Mouse (Mus musculus) testis, postnatal 10 days (tissue): ENCODE measurements around the gene 2410015M20Rik.
A peak's percentile ranks its signal among the peaks of the same experiment; 100 is the strongest.
"Not testable (repeated sequence)": the region's sequence is repeated elsewhere in the genome, so short reads cannot be mapped to it uniquely, and the experiment has no call there.

Experiments
- DNase-seq: peaks from one replicate; pipeline ENCODE4 v3.0.0; 2021; ENCODE audit warnings: low spot score

2410015M20Rik gene

DNA sequence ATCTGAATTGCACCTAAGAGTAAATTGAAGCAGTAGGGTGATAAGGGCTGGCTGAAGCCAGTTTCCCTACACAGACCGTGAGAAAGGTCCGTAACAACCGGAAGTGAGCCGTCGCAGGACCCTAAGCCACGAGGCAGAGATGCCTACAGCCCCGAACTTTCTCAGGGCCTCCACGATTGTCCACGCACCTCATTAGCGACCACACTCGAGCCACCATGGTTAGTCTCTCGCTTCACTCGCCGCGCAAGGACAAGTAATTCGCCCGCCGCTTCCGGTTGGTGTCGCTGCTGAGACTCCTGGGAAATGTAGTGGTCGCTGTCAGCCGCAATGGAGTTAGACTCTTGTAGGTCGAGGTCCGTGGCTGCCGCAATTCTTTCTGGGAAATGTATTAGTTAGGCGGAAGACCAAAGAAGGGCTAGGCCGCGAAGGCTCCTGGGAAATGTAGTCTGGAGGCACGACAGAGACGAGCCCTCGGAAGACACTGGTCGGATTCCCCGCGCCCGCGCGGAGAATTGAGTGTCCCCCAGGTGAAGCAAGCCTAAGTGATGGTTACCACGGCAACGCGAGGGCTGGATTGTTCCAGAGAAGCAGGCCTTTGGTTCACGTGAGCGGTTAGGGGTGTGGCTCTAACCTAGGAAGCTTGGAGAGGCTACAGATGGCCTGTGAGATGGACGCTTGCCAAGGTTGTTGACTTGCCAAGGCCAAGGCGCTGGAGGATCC is at the start of gene 2410015M20Rik:
Gene 2410015M20Rik, minus strand, starts transcription at position 320 of the 720 bp plus-strand sequence.
- DNase-seq: peak; percentile 93

- DNase-seq: no peak
Observed at GRCm38 (mm10) chr17:56656171-56656570, 46.6 kb upstream of the 2410015M20Rik start.

DNA sequence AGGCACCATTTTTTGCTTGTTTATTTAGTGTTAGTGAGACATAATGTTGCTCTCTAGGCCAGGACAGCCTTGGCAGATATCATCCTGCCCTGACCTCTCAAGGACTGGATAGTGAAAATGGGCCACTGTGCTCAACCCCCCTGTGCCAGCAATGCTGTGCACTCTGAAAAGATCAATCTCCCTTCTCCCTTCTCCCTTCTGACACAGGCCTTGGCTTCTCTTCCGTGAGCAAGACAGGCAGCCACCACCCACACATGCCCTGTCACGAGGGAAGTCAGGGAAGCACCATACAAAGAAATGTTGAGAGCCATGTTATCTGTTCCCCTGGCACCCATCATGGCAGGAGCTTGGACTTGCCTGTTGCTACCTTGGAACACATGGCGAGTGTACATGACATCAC is 45.7 kb upstream of the 2410015M20Rik start:
- DNase-seq: no peak

DNA sequence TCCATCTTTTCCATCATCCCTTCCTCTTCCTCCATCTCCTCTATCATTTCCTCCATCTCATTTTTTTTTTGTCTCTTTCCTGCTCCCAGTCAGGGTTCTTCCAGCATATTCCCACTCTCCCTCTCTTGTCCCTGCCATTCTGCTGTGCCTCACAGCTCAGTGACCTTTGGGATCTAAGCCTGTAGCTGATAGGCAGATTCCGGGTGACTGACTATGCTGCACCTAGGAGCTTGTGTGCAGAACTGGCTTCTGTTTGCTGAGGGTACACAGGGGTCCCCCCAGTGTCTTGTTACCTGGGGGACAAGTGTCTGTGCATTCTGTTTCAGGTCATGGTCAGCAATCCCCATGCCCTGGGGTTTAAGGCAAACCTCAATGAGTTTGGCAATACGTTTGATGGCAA is 45.2 kb upstream of the 2410015M20Rik start:
- no peak for DNase-seq

- no peak for DNase-seq
Observed at GRCm38 (mm10) chr17:56651801-56652200, 42.2 kb upstream of the 2410015M20Rik start.

GRCm38 (mm10) chr17:56647546-56647945 is 38.0 kb upstream of the 2410015M20Rik start:
- DNase-seq: no peak

GRCm38 (mm10) chr17:56643237-56643636 is 33.7 kb upstream of the 2410015M20Rik start:
- DNase-seq: no peak

DNA sequence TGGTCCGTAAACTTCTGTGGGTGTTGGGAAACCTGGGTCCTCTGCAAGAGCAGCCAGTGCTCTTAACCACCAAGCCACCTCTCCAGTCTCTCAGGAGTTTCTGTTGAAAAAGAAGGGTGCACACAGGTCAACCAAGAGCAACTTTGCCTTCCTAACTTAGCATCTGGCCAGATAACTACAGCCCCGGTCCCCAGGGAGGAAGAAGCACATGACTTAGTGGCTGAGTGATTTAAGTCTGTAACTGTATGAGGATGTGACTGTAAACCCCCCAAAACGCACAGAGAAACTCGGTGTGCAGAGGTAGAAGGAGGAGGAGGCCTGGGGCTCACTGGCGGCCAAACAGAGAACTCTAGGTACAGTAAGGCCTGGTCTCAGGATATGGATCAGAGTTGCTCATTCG is 24.5 kb upstream of the 2410015M20Rik start:
- no peak for DNase-seq

DNA sequence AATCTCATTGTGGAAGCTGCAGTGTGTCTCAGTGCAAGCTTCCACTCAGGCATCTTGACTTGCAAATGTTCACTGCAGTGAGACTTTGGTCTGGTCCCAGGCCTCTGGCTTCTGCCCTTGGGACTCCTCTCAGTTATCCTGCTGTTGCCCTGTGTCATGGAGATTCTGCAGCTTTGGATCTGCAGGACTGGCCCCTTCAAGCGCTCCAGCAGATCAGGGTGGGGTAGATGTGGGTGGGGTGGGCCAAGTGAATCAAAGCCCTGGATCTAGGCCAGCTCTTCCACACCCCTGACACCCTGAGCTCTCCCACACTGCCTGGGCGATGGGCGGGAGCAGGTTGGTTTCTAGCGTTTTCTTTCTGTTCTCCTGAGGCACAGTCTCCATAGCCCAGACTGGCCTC is 22.2 kb upstream of the 2410015M20Rik start:
- DNase-seq: no peak

DNA sequence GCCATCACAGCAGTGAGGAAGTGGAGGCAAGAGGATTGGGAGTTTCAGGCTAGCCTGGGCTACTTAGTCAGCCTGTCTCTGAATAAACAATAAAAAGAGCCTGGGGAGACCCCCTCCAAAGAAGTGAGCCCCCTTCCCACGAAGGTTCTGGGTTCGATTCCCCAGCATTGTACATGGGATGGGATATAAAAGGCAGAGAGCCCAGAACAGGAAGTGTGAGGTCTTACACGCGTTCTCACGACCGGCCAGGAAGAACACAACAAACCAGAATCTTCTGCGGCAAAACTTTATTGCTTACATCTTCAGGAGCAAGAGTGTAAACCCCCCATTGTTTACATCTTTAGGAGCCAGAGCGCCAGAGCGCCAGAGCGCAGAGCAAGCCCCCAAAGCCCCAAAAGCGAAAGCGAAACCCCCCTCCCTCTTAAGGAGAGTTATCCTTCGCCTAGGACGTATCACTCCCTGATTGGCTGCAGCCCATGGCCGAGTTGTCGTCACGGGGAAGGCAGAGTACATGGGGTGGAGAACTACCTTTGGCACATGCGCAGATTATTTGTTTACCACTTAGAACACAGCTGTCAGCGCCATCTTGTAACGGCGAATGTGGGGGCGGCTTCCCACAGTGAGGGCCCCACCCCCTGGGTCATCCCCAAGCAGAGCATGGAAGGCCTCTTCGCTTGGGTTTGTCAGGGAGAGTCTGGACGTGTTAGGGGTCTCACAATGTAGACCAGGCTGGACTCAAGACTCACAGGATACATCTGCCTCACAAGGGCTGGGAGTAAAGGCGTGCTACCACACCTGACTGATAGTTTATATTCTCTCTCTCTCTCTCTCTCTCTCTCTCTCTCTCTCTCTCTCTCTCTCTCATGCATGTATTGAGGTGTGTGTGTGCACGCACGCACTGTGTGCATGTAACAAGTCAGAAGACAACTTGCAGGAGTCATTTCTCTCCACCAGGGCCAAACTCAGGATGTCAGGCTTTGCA is 20.5 kb upstream of the 2410015M20Rik start:
- DNase-seq: not testable (repeated sequence)

DNA sequence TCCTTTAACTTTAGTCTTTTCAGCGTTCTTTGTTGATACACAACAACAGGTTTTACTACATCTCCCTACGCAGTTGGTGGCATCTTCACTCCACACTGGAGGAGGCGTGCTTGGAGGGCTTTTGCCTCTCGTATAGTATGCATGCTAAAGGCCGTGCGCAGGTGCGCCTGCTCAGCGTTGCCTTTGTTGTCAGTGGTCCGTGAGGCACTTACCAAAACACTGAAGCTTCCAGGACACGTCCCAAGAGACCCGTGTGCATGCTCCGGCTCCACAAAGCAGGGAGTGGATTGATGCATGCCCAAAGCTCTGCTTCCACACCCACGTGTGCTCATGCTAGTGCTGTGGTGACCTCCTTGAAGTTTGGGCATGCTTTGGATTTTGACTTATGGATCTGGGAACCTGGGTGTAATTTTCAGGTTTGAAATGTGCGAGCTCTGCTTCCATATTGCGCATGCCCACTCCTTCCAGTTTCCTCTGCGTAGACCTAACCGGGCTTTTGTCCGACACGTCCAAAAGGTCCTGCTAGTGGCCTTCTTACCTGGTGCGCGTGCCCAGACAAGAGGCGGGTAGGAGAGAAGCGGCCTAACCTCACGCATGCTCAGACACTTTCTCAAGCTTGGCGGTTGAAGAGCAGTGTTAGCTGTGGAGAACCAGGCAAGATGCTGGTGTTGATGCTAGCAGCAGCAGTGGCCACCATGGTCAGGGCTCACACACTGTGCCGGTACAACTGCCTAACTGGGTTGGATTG is 18.1 kb upstream of the 2410015M20Rik start, which contains the start of gene Catsperd:
Gene Catsperd, plus strand, starts transcription at position 614 of the 748 bp plus-strand sequence.
- DNase-seq: no peak

GRCm38 (mm10) chr17:56626754-56627470 is 17.3 kb upstream of the 2410015M20Rik start, which contains the start of gene Lonp1:
Gene Lonp1 (minus strand): TSS chr17:56626887.
- DNase-seq: peak; percentile 99

DNA sequence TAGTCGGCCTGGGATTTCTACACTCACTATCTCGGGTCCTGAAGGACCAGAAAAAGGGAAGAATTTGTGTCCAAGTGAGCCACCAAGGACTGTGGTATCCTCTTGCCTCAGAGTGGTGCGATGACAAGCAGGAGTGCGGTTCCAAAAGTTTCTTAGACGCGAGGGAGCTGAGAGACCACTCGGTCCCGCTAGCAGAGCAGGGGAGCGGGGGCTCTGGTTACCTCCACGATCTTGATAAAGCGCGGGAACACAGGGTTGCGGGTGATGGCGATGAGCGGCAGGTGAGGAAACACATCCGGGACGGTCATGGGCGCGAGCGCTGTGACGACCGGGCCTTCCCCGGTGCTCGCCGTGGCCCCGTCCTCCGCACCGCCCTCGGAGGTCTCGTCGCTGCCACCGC is 16.7 kb upstream of the 2410015M20Rik start:
- no peak for DNase-seq

GRCm38 (mm10) chr17:56625495-56625894 is 15.9 kb upstream of the 2410015M20Rik start:
- DNase-seq: no peak

- DNase-seq: no peak
Observed at GRCm38 (mm10) chr17:56617628-56618027, 8.1 kb upstream of the 2410015M20Rik start.

- DNase-seq: no peak
Observed at GRCm38 (mm10) chr17:56616725-56617124, 7.2 kb upstream of the 2410015M20Rik start.

GRCm38 (mm10) chr17:56615792-56616191 is 6.2 kb upstream of the 2410015M20Rik start:
- no peak for DNase-seq

GRCm38 (mm10) chr17:56615136-56615784 is 5.7 kb upstream of the 2410015M20Rik start:
- DNase-seq: no peak

GRCm38 (mm10) chr17:56614391-56615135 is 5.0 kb upstream of the 2410015M20Rik start:
- no peak for DNase-seq

DNA sequence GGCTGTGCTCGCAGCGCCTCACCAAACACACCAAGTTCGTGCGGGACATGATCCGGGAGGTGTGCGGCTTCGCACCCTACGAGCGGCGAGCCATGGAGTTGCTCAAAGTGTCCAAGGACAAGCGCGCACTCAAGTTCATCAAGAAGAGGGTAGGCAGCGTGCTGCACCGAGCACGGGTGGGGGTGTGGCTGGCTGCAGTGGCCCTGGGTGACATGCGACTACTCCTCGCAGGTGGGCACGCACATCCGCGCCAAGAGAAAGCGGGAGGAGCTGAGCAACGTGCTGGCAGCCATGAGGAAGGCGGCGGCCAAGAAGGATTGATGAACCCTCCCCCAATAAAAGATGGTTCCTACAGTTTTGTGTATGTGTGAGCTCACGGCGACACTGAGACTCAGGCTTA is 4.3 kb upstream of the 2410015M20Rik start:
- DNase-seq: not testable (repeated sequence)
